Mouse (Mus musculus) lung, adult 2 months (tissue): Measurements from ENCODE around the gene Mpp5.

ENCODE experiments used
- CTCF ChIP-seq: fragments of 200-500 bp; IDR thresholded peaks from 2 replicates; pipeline ENCODE4 v1.5.1; 2011; ENCODE audit warnings: mild to moderate bottlenecking, low read length, control low read depth; ENCODE audit not compliant: insufficient read depth
- POLR2A ChIP-seq: fragments of 200-500 bp; IDR thresholded peaks from 2 replicates; pipeline ENCODE4 v1.6.1; 2011; ENCODE audit warnings: low read depth, mild to moderate bottlenecking, control low read depth, low read length, borderline replicate concordance; ENCODE audit errors: extremely low read depth

- TF ChIP-seq CTCF (no peak), POLR2A (no peak)
Measured at GRCm38 (mm10) chr12:78800036-78800435, 51.3 kb downstream of the Mpp5 start.
